Mouse (Mus musculus) heart, adult 9 months (tissue): ENCODE data around the gene Hipk2.

Experiments
- DNase-seq, 2 experiments: peaks; one replicate each; pipeline ENCODE4 v3.0.0; 2022; ENCODE audit warnings: low spot score in 2 of 2

Gene Hipk2

DNA sequence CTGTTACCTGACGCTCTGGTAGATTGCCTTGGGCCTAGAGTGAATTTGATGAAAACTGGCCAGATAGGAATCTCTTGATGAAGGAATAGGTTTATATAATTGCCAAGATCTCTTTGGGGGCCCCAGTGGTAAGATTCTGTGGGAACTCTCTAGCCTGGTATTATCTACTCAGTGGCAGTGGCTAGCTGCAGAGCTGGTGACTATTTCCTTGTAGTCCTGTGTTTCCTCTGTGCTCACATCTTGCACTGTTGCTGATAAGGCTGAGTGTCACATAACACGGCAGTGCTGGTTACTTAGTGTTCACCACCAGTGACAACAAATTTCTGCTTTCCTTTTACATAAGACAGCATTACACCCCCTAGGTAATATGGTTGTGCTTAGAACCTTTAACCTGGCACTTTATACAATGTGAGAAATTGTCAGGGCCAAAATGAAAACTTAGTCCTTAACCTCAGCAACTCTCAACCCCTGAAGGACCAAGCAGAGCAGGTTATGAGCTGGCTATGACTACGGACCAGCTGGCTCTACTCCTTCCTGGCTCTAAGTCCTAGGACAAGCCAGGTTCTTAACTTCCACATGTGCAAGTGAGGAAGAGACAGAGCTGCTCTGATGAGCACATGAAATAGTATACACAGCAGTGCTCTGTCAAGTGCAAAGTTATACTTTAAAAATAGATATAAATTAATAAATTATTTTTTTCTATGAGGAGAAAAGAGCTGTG lies 80.7 kb downstream of the Hipk2 start:
- DNase-seq: no peak

DNA sequence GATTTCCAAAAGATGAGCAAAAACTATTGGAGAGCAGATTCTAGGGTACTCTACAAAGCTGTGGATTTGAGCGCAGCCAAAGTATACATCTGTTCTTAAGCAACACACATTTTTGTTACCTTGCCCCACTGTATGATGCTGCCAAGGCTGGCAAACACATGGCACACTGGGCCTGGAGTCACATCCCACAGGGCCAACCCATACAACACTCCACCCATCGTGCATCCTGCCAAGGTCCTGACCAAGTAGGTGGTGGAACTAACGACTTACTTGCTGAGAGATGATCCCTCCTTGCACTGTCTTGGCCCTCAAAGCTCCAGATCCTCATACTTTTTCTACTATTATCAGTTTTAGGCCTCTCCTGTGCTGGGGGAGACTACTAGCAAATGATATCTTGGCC lies 83.0 kb downstream of the Hipk2 start:
- DNase-seq: peak in 1 of 2 experiments; percentile 28

DNA sequence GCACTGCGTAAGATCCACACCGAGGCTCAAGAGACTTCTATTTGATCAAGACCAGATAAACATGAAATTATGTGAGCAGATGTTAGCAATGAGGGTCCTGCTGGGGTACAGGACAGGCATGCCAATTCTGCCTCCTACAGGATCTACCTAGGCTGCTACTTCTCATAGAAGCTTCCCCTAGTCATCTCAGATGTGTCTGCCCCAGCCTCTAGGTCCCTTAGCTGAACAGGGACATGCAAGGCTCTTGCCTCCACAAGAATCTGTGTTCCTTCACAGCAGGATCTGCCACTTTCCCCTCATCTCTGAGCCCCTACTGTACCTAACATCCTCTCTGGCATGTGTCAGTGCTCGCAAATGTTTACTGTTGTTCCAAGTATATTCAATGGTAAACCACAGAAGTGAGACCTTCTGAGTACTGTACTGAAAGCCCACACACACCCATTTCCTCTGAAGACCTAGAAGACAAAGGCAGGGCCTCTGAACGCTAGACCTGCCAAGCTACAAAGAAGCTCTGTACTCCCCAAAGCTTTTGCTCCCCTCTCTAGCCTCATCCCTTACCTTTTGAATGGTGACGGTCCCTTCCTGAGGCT lies 86.6 kb downstream of the Hipk2 start:
- no peak for DNase-seq

DNA sequence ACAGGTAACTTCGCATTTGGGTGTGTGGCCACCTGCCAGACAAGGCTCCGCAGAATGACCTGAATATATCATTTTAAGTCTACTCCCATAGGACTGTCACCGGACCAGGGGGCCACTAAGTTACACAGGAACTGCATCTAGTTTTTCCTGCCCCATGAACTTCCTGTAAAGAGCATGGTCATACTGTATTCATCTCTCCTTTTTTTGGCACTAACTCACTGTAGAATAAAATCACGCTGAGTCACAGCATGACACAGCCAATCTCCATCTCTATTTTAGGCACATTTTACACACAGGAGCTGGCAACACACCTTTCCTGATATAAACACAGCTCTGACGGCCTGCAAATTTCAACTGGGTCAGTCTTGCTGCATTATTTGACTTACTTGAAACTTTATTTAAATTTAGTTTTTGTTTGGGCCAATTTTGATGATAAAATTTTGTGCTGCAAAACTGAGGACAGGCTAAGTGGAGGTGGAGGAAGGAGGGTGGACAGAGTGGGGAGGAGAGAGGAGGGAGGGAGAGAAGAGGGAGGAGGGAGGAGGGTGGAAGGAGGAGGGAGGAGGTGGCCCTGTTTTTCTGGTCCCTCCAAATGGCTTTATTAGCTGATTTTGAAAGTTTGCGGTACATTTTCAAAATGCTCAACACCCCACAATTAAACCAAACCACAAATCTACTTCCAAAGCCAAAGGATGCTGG lies 88.0 kb downstream of the Hipk2 start:
- DNase-seq: peak in 1 of 2 experiments; percentile 37

DNA sequence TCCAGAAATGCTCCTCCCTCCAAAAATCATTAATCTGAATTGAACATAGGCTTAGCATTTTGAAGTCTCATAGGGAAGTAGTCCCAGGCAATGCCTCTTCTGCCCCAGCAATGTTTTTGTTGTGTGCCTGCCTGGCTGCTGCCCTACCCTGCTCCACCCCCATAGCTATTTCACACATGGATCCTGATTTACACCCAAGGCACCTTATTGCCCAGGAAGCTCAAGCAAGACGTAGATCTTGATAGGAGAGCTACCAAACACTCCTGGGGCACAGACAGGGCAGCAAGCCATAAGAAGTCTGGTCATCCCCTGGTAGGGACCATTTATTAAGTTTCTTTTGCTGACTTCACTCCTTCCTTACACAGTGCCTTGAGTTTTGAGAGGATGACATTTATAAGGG lies 88.8 kb downstream of the Hipk2 start:
- DNase-seq: no peak

DNA sequence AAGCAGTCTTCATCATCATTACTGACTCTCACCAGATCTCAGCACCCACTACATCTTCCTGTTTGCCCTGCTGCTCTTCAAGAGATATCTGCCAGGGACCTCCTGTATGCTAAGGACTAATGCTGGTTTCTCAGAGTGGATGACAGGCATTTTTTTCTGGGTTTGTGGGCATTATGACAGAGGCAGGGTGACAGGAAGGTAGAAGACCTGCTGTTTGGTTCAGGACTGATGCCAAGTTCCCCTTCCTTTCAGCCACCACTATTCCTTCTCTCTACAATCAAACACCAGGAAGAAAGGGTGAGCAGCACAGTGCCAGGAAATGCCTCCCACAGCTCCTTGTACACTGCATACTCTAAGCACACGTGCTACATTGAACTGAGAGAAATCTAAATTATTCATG lies 90.2 kb downstream of the Hipk2 start:
- no peak for DNase-seq

DNA sequence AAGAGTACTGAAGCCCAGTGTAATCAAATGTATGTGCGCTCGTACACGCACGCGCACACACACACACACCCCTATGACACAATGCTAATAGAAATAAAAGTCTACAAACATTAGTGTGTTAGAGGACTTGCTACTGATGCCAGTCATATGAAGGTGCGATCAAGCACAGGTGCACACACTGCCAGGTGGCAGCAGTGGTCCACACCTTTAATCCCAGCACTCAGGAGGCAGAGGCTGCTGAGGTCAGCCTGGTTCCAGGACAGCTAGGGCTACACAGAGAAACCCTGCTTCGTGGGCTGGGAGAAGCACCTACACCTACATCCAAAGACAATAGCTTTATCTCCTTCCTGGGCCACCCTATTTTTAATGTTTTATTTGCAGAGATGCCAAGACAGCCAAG lies 96.6 kb downstream of the Hipk2 start:
- no peak for DNase-seq

DNA sequence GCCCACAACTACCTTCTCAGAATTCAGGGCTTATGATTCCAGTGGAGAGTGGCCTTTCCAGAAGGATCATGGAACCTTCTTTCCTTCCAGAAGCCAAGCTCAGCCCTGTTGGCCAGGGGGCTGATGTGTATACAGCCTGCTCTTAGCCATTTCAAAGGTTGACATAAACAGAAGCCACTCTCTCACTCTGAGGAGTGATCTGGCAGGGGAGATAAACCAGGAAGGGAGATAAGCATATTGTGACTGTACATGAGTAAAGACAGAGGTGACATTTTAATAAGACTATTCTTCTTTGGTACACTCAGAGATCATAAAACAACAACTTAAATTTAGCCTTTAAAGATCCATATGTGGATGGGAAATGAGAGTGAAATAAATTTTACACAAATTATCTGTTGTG lies 97.1 kb downstream of the Hipk2 start:
- DNase-seq: no peak

DNA sequence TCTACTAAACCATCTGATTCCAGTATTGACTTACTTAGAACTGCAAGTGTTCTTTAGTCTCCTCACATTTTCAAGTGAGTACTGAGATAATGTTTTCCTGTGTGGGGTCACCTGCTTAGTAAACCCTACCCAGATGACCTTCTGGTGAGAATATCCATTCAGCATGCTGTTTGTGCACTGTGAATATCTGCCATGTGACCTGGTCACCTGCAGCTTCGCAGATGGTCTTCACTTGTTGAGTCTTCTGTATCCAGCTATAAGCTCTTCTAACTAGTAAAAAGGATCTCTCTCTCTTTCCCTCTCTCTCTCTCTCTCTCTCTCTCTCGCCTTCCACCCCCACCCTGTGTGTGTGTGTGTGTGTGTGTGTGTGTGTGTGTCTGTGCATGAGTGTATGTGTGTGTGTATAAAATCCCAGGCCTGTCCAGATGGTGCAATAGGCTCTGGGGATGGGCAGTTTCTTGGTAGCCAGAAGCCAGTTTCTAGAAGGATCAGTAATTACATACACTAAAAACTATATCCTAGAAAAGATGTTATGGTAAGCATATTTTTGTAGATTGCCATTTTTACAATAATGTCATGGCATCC lies 99.9 kb downstream of the Hipk2 start:
- DNase-seq: no peak

DNA sequence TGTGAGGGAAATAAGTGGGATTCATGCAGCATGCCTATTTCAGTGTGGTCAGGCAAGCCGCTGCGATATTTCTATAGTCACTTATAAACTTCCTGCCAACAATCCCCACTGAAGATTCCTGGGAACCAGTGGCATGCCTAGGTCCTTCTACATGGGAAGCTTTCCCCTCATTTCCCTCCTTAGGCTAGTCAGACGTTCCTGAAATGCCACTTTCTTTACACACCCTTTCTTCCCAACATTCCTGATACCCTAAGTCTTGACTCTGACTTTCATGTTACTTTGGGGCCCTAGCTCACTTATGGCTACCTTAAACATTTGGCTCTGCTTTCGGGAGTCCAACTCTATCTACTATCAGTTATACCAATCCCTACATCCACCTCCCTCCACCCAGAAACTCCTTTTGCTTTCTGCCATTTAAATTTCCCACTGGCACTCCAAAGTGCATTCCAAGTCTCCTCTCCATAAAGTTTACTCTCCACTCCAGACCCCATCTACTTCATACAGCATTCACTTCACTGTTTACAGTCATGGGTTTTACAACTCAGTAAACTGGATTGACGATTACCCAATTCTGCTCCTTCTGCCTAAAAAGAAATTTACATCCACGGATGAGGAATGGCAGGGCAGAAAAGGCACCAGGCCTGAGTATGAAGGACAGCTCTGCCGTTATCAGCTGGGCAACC lies 103.0 kb downstream of the Hipk2 start:
- DNase-seq: no peak

DNA sequence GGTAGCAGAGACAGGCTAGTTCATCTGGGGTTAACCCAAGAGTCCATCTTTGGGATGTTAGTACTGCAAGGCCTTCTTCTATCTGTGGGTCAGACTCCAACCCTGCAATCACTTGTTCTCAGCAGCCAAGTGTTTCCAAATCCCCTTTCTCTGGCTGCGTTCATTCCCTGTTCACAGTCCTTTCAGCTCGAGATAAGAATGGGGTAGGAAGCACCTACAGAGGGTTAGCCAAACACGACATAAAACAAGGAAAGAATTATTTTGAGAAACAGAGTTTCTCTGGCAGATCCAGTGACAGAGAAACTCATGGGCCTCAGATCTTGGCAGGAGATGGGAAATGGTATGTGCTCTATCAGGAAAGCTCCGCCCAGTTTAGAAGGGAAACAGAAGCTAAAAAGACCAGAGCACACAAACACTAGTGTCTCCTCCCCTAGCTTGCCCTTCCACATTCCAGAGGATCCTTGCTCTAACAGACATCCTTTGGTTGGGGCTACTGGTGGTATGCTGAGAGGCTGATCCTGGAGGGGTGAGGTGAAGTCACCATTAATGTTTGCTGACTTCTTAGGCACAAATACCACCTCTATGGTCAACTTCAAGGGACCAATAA lies 104.8 kb downstream of the Hipk2 start:
- DNase-seq: peak in 1 of 2 experiments; percentile 20

DNA sequence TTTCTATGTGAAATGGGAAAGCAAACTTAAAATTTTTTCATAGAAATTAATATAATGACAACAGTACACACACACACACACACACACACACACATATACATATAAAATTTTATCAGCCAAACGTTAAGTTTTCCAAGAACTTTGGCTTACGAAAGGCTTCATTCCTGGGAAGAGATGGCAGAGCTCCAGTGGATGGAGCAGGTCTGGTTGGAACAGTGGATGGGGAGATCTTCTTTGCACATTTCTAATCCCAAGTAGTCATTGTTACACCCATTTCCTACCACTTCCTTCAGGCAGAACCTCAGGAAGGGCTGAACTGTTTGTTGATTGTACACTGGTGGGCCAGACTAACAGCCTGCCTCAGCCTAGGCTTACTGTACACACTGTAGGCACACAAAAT lies 106.3 kb downstream of the Hipk2 start:
- no peak for DNase-seq

DNA sequence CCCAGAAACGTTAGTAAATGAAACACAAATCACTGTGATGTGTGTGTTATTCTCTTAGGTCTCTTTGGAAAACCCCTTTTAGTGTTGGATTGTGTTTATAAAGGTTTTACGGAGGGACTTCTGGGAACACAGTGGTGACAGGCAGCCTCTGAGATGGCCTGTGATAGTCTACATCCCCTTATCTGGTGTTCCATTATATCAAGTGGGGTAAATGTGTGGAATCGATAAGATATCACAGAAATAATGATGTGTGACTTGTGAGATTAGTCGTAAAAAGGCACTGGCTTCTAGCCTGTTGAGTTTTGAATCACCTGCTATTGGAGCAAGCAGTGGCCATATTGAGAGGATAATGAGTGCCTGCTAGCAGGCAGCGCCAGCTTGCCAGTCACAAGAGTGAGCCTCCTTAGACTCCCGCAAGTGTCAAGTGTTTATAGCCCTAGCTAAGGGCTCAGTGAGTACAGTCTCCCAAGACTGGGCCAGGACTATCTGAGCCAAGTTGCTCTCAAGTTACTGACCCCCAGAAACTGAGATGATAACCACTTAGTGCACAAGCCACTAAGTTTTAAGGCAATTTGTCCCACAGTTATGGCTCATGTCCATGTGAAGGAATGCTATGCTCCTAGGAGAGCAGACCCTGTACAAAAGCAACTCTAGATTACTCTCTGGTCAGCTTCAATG lies 113.2 kb downstream of the Hipk2 start:
- DNase-seq: no peak

DNA sequence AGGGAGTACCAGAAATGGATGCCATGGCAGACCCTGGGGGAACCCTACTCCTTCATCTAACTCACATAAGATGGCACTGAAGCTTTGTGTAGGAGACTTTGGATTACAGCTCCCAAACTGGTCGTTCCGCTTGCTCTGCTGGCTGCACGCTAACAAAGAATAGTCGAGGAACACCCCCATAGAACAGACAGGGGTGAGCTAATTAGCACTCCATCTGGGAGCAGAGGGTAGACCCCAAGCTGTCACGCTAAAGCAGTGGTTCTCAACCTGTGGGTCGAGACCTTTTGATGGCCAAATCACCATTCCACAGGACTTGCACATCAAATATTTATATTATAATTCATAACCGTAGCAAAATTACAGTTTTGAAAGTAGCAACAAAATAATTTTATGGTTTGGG lies 114.0 kb downstream of the Hipk2 start:
- DNase-seq: no peak

DNA sequence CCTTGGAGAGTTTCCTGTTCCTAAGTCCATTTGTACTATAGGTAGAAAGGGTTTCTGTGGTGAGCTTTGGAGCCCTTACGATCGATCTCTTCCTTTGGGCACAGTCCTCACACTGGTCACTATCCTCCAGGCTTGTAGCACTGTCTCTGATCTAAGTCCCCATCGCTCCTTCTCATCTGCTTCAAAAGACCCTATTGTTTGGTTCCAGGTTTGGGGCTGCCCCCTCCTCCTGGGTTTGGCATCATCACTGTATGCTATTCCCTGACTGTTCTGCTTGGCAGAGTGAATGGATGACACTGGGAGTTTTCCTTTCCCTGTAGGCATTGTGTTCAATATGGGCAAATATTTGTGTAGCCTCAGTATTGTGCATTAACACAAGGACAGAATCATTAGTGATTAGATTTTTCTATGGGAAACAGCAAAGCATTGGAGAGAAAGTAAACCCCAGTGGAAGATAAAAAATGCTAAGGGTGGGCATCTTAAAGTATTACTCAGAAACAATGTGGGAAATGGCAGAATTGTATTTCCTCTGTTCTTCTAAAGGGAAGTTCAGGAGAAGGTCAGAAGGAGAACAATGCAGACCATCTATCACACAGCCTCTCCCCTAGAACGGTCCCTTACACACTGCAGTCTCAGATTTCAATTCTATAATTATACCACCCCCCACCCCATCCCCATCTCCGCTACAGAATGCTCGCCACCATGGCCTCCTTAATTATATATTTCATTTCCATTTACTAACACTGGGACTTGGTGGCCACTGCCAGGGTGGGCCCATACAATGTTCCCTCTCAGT lies 114.9 kb downstream of the Hipk2 start:
- DNase-seq: no peak

DNA sequence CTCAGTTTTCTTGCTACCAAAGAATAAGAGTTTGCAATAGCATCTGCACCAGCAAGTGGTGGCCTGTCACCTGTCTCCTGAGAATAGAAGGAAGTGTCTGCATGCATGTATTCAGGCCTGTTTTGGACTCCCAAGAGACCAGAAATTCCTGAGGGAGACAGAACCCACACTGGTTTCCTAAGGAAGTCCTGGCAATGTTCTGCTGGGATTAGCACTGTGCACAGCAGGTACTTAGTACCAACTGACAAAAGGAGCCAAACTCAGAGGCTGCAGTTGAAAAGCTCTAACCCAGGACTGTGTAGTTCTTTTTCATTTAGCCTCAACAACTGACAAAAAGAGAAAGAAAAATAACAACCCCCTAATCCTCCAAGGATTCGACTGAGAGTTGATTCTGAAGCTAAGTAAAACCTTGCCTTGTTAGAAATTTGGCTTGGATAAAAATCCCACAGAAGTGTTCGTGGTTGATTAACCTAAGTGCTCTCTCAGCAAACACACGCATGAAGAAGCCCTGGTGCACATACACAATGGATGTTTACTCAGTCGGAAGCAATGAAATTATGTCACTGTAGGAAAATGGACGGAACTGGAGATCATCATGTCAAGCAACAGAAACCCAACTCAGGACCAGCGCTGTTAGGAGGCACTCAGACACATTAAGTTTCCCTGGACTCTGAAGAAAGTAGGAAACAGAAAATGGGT lies 115.9 kb downstream of the Hipk2 start:
- no peak for DNase-seq

DNA sequence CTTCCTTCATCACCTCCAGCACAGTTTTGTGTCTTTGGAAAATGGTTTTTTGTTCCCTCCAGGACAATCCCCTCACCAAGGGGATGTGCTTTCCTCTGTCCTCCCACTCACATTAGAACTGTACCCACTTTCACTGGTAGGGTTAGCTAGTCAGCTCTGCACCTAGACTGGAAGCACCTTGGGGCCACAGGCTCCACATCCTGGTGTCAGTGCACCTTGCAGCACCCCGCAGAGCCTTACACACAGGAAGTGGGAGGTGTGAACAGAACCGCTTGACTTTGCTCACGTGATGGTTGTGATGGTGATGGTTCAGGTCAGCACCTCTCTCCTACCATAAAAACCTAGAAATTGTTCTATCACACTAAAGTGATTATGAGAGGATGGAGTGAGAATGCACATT lies 116.8 kb downstream of the Hipk2 start:
- no peak for DNase-seq

DNA sequence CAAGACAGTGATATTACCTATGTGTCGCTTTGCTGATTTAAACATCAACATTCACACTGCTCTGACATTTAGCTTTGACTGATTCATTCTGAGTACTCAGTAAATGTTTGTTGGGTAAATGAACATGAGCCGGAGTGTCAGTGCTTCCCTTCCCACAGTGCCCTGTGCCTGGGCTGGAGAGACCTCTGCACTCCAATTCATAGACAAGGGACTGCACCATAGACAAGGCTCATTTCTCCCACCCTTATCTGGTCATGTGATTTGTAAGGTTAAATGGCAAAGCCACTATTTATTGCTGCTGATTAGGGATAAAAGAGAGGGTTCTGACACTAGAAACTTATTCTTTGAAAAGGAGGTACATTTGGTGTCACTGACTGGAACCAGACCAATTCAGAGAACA lies 118.4 kb downstream of the Hipk2 start:
- DNase-seq: no peak

DNA sequence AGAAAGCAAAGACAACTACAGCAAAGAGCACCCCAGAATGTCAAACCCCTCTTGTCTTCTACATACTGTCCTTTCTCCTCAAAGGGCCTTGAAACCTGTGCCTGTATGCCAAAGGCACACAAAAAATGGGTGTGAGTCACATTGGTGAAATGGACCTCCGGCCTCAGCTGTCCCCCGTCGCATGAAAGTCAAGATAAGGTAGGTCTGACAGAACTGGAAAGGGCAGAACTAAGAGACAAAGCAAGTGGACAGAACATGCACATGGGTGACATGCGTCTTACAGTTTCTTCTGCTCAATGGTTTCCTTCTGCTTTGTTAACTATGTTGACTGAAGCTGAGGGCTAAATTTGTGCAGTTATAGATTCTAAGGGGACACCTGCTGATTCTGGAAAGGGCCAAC lies 119.0 kb downstream of the Hipk2 start:
- DNase-seq: no peak

DNA sequence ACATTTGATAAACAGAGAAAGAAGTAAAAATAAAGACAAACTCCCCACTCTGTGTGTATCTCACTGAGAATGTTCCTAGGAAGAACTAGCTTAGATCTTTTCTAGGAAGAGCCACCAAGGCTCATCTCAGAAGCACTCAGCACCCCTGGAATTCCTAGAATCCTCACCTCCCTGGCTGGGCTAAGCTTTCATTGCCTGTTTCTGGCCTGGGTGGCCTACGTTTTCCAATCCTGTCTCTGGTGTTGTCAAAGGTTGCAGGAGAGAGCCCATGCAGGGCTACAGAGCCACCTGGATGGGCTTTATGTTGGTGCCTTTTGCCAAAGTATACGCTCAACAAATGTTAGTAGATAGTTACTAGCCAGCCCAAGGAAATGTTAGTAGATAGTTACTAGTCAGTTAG lies 120.0 kb downstream of the Hipk2 start:
- no peak for DNase-seq
